Mouse (Mus musculus): ENCODE measurements at regions not wholly inside any gene's neighbourhood (a gene's known extent, or its start where the extent isn't known, plus 50 kb on each side); places are given as distances from the start of the nearest gene placed in this dataset.

DNA sequence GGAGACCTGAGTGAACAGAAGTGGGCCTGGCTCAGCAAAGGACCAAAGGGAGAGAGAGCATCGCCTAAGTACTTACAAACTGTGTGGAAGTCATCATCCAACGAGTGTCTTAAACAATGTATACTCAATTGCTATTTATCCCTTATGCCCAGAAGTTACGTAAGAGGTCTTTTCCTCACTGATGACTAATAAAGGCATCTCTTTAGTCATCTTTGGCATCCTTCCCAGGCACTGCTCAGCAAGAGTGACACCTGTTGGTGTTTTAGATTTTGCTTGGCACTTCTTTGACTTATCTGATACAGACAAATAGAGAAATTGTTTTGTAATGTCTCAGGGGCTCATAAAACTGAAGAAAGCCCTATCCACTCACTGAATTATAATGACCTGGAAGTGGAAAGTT lies 59.4 kb upstream of the Cenpw start:
- DNase-seq (ENCODE audit: low read depth), result peak; percentile 17

DNA sequence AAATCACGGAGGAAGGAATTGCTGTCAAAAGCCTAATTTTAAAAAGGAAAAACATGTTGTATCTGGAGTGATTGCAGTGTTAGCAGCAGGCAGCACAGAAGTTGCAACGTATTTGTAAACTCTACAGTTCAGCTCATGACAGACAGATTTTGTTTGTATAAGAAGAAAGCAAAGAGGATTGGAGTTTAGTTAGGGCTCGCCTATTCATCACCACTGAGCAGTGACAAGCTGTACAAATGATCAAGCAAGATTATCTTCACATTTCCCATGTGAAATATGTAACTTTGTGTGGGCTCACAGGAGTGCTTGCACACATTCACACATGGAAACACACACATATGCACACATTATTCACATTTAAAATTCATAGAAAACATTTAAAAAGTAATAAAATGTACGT lies 57.5 kb upstream of the Cenpw start:
- no peak for DNase-seq (ENCODE audit: low read depth)

Measured in fibroblast of lung, adult 2 months (primary cell).